Mouse (Mus musculus): ENCODE results near the gene Fgd6.

The Fgd6 gene

GRCm38 (mm10) chr10:94035658-94036374 lies at the start of gene Fgd6, which contains the start of gene Vezt:
Gene Fgd6 (plus strand): TSS chr10:94036001.
Gene Vezt (minus strand): TSS chr10:94035817.
- DNase-seq (ENCODE audit: low spot score): peak; percentile 99

- DNase-seq (ENCODE audit: low spot score): no peak
Measured at GRCm38 (mm10) chr10:93994136-93994535, 41.7 kb upstream of the Fgd6 start.

GRCm38 (mm10) chr10:93995100-93995499 lies 40.7 kb upstream of the Fgd6 start:
- no peak for DNase-seq (ENCODE audit: low spot score)

- DNase-seq (ENCODE audit: low spot score): no peak
Measured at GRCm38 (mm10) chr10:93999357-93999756, 36.4 kb upstream of the Fgd6 start.

- DNase-seq (ENCODE audit: low spot score): no peak
Measured at GRCm38 (mm10) chr10:94000223-94000622, 35.6 kb upstream of the Fgd6 start.

- no peak for DNase-seq (ENCODE audit: low spot score)
Measured at GRCm38 (mm10) chr10:94008356-94008755, 27.4 kb upstream of the Fgd6 start.

- no peak for DNase-seq (ENCODE audit: low spot score)
Measured at GRCm38 (mm10) chr10:94009991-94010679, 25.7 kb upstream of the Fgd6 start.

- DNase-seq (ENCODE audit: low spot score): no peak
Measured at GRCm38 (mm10) chr10:94011024-94011423, 24.8 kb upstream of the Fgd6 start.

GRCm38 (mm10) chr10:94013196-94013595 lies 22.6 kb upstream of the Fgd6 start:
- DNase-seq (ENCODE audit: low spot score): peak; percentile 49

GRCm38 (mm10) chr10:94014200-94014599 lies 21.6 kb upstream of the Fgd6 start:
- DNase-seq (ENCODE audit: low spot score): no peak

- no peak for DNase-seq (ENCODE audit: low spot score)
Measured at GRCm38 (mm10) chr10:94017455-94017854, 18.3 kb upstream of the Fgd6 start.

- DNase-seq (ENCODE audit: low spot score): no peak
Measured at GRCm38 (mm10) chr10:94020587-94020986, 15.2 kb upstream of the Fgd6 start.

GRCm38 (mm10) chr10:94021059-94021458 lies 14.7 kb upstream of the Fgd6 start:
- no peak for DNase-seq (ENCODE audit: low spot score)

GRCm38 (mm10) chr10:94025079-94025478 lies 10.7 kb upstream of the Fgd6 start:
- DNase-seq (ENCODE audit: low spot score): no peak

GRCm38 (mm10) chr10:94028493-94028892 lies 7.3 kb upstream of the Fgd6 start:
- DNase-seq (ENCODE audit: low spot score): no peak

- DNase-seq (ENCODE audit: low spot score): no peak
Measured at GRCm38 (mm10) chr10:94031164-94031563, 4.6 kb upstream of the Fgd6 start.

- DNase-seq (ENCODE audit: low spot score): no peak
Measured at GRCm38 (mm10) chr10:94034876-94035657, 734 bp upstream of the Fgd6 start.

GRCm38 (mm10) chr10:94036375-94036758 lies 566 bp downstream of the Fgd6 start:
- DNase-seq (ENCODE audit: low spot score): no peak

GRCm38 (mm10) chr10:94037196-94037595 lies 1.4 kb downstream of the Fgd6 start:
- DNase-seq (ENCODE audit: low spot score): no peak

- no peak for DNase-seq (ENCODE audit: low spot score)
Measured at GRCm38 (mm10) chr10:94037596-94037995, 1.8 kb downstream of the Fgd6 start.

GRCm38 (mm10) chr10:94038366-94039260 lies 2.8 kb downstream of the Fgd6 start:
- no peak for DNase-seq (ENCODE audit: low spot score)

GRCm38 (mm10) chr10:94043908-94044307 lies 8.1 kb downstream of the Fgd6 start:
- no peak for DNase-seq (ENCODE audit: low spot score)

Data from T-cell, adult 2 months (primary cell).